Comparison of ENCODE assay signal across 28 mouse cellular contexts in the genomic region with DNA sequence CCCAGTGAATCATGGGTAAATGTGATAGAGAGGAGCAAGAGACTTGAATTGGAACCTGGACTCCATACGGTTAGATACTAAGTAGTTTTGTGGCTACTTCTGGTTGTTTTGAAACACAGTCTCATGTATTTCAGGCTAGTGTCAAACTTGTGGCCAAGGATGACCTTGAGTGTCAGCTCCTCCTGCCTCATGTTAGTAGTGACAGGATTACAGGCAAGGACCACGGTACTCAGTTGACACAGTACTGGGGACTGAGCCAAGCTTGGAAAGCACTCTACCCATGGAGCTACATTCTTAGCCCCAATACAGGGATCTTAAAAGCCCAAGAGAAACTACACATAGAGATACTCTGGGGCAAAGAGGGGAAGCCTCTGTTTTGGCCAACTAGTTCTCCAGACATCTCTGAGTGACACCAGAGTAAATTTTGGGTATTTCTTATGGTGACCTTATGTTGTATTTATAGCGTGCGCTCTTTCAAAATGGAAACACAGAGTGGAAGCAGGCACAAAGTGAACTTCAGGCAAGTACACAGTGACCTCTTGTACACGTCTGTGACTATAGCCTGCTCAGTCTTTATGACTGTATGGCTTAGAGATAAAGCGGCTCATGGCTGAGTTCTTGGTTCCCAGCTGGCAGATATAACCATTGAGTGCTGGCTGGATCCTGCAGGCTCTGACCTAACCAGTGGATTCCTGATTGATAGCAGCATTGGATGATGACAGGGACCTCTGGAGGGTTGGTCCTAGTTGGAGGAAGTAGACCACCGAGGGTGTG. TPM values are rescaled to one million over a fixed set of nuclear protein-coding genes. Genes with fewer than 3 reads are reported as not detected.
DNase-seq lines count a peak whose midpoint lies in the region; ATAC-seq and TF ChIP-seq lines count a peak whose summit lies in the region.
"Had no signal": no experiment of that assay in that cellular context is flagged by ENCODE, and none has a peak within 500 bp of the region (broad histone marks: within the 10 kb centered on the region; RNA-seq: fewer than 3 reads in every experiment).

No protein-coding gene starts in this region.

- peaks cover 29% of the 10 kb centered on the region for H3K4me1 ChIP-seq in heart, embryonic 15.5 days (replicated peaks)
- peaks cover 40% of the 10 kb centered on the region for H3K4me1 ChIP-seq in heart, embryonic 12.5 days (replicated peaks)
- H3K4me1 ChIP-seq in liver, postnatal 0 days (ENCODE audit: insufficient read depth), result peaks cover 15% of the 10 kb centered on the region

- no peak overlapping the region for H3K9ac ChIP-seq in heart, embryonic 15.5 days
- H3K9ac ChIP-seq in heart, embryonic 12.5 days, result no peak overlapping the region
- no peak overlapping the region for H3K9ac ChIP-seq in liver, postnatal 0 days (replicated peaks)
- H3K9ac ChIP-seq: forebrain, embryonic 12.5 days; forebrain, postnatal 0 days; hindbrain, embryonic 15.5 days; liver, embryonic 15.5 days; stomach, embryonic 15.5 days had no signal

- TF ChIP-seq EP300 in liver, postnatal 0 days (IDR thresholded peaks at IDR 0.05; ENCODE audit: low read depth), result no peak

- no peak for TF ChIP-seq CTCF in liver, postnatal 0 days (IDR thresholded peaks at IDR 0.05; ENCODE audit: low read depth)

- H3K27ac ChIP-seq in heart, embryonic 15.5 days, result peak overlapping the region; percentile 11; the same call in 1 of the 2 replicates
- no peak overlapping the region for H3K27ac ChIP-seq in heart, embryonic 12.5 days (ENCODE audit: poor library complexity, severe bottlenecking)
- H3K27ac ChIP-seq in liver, postnatal 0 days (ENCODE audit: low read depth), result 0 out of 2 replicates have a peak overlapping the region, but pooled peaks have one; percentile 24
- H3K27ac ChIP-seq: forebrain, embryonic 12.5 days; hindbrain, embryonic 10.5 days; hindbrain, embryonic 15.5 days had no signal

- peak; percentile 39 for DNase-seq in adrenal gland, adult 2 months
- no peak for DNase-seq in adrenal gland, adult 8-10 months
- no peak for DNase-seq in liver, postnatal 0 days
- DNase-seq in liver, result no peak
- no peak for DNase-seq in testis, postnatal 10 days (ENCODE audit: low spot score)
- DNase-seq: adrenal gland, postnatal 25 days; cerebellum, adult 18-20 months; cerebellum, postnatal 14 days; forebrain, postnatal 0 days; gastrocnemius, postnatal 14 days; kidney, adult 9 months; kidney, postnatal 14 days; lung, postnatal 4 days; midbrain, embryonic 14.5 days; right cerebral cortex, postnatal 14 days; thymus, postnatal 25 days had no signal

- H3K27me3 ChIP-seq in heart, embryonic 15.5 days, result no peaks in the 10 kb centered on the region
- H3K27me3 ChIP-seq in heart, embryonic 12.5 days (replicated peaks), result no peaks in the 10 kb centered on the region
- no peaks in the 10 kb centered on the region for H3K27me3 ChIP-seq in liver, postnatal 0 days (ENCODE audit: insufficient read depth, low read length)
- H3K27me3 ChIP-seq: forebrain, embryonic 12.5 days; hindbrain, embryonic 15.5 days; liver, embryonic 15.5 days; Patski; stomach, embryonic 15.5 days had no signal

- 74% methylated on average over 7 of the region's 7 CpGs for WGBS in heart, embryonic 15.5 days
- 77% methylated on average over 7 of the region's 7 CpGs for WGBS in heart, embryonic 12.5 days
- WGBS in liver, postnatal 0 days (ENCODE audit: insufficient replicate concordance), result 70% methylated on average over 7 of the region's 7 CpGs

- no peak overlapping the region for H3K4me3 ChIP-seq in heart, embryonic 15.5 days
- no peak overlapping the region for H3K4me3 ChIP-seq in heart, embryonic 12.5 days
- no peak overlapping the region for H3K4me3 ChIP-seq in liver, postnatal 0 days (ENCODE audit: low read depth, low read length)
- H3K4me3 ChIP-seq: forebrain, embryonic 12.5 days; hindbrain, embryonic 10.5 days; hindbrain, embryonic 15.5 days; liver, embryonic 15.5 days; stomach, embryonic 15.5 days had no signal

- no peak for ATAC-seq in heart, embryonic 15.5 days (replicated peaks; ENCODE audit: insufficient number of reproducible peaks, insufficient read depth, low FRiP score, low read depth)
- no peak for ATAC-seq in heart, embryonic 12.5 days (ENCODE audit: insufficient number of reproducible peaks, low FRiP score)
- ATAC-seq in liver, postnatal 0 days, result no peak
- ATAC-seq in megakaryocyte-erythroid progenitor cell, adult 5-6 weeks (replicated peaks; ENCODE audit: low FRiP score, low TSS enrichment, poor library complexity, severe bottlenecking), result peak; percentile 26; the same call in 1 of the 2 replicates
- ATAC-seq: forebrain, postnatal 0 days; inflammation-experienced regulatory T-cells, adult 6 months; Patski had no signal

- no peak overlapping the region for H3K4me2 ChIP-seq in heart, embryonic 15.5 days
- H3K4me2 ChIP-seq in heart, embryonic 12.5 days, result no peak overlapping the region
- no peak overlapping the region for H3K4me2 ChIP-seq in liver, postnatal 0 days (ENCODE audit: low read depth, low read length)
- H3K4me2 ChIP-seq: forebrain, embryonic 12.5 days; hindbrain, embryonic 15.5 days; liver, embryonic 15.5 days; stomach, embryonic 15.5 days had no signal

- H3K36me3 ChIP-seq in heart, embryonic 15.5 days, result no peaks in the 10 kb centered on the region
- H3K36me3 ChIP-seq in heart, embryonic 12.5 days, result peaks cover 10% of the 10 kb centered on the region
- no peaks in the 10 kb centered on the region for H3K36me3 ChIP-seq in liver, postnatal 0 days (replicated peaks; ENCODE audit: insufficient read depth, low read length)
- H3K36me3 ChIP-seq: hindbrain, embryonic 15.5 days; liver, embryonic 15.5 days; stomach, embryonic 15.5 days had no signal

- H3K9me3 ChIP-seq in heart, embryonic 15.5 days (replicated peaks), result no peaks in the 10 kb centered on the region
- H3K9me3 ChIP-seq in heart, embryonic 12.5 days (replicated peaks), result no peaks in the 10 kb centered on the region
- H3K9me3 ChIP-seq in liver, postnatal 0 days (ENCODE audit: low read length), result no peaks in the 10 kb centered on the region
- H3K9me3 ChIP-seq: forebrain, embryonic 12.5 days; G1E; hindbrain, embryonic 10.5 days; hindbrain, embryonic 15.5 days; liver, embryonic 15.5 days; stomach, embryonic 15.5 days had no signal

RNA-seq across cellular contexts. Expression of a gene that starts 14.1 kb away (rescaled TPM):
- 10 to 100 TPM; 18.7 to 20.1 TPM for total RNA-seq in adrenal gland, adult 2 months (2021)
- polyA plus RNA-seq in adrenal gland, adult 2 months (2012; rRNA removed), result 14.9 and 16.9 TPM in 2 replicates
- 10 to 100 TPM; 18.7 to 25.0 (median 22.4) TPM for total RNA-seq in adrenal gland, adult 8-10 months (2022)
- polyA plus RNA-seq in heart, embryonic 15.5 days (2015; fragmentation: Nextera tagmentation; extraction: Ambion mirVana), result 13.4 and 16.8 TPM in 2 replicates
- 15.8 and 18.8 TPM in 2 replicates for polyA plus RNA-seq in heart, embryonic 12.5 days (2016; fragmentation: Nextera tagmentation; extraction: Ambion mirVana)
- 5.3 and 7.0 TPM in 2 replicates for polyA plus RNA-seq in liver, postnatal 0 days (2015; fragmentation: Nextera tagmentation; extraction: Ambion mirVana)
- 18.1 and 22.3 TPM in 2 replicates for total RNA-seq in megakaryocyte-erythroid progenitor cell, adult 5-6 weeks (2014; fragmentation: Nextera tagmentation)
- 15.4 and 17.1 TPM in 2 replicates for total RNA-seq in megakaryocyte-erythroid progenitor cell, adult 5-6 weeks (2017)

RNA-seq across cellular contexts. Expression of a gene that starts 14.3 kb away (rescaled TPM):
- total RNA-seq in adrenal gland, adult 2 months (2021), result 10 to 100 TPM; 82.7 to 93.8 TPM
- 85.0 and 100 TPM in 2 replicates for polyA plus RNA-seq in adrenal gland, adult 2 months (2012; rRNA removed)
- 100 to 1,000 TPM in 2 of 4 experiments, 10 to 100 TPM in 2; 94.2 to 112 (median 99.9) TPM for total RNA-seq in adrenal gland, adult 8-10 months (2022)
- 42.4 and 48.6 TPM in 2 replicates for polyA plus RNA-seq in heart, embryonic 15.5 days (2015; fragmentation: Nextera tagmentation; extraction: Ambion mirVana)
- polyA plus RNA-seq in heart, embryonic 12.5 days (2016; fragmentation: Nextera tagmentation; extraction: Ambion mirVana), result 44.2 and 45.9 TPM in 2 replicates
- 45.7 and 54.0 TPM in 2 replicates for polyA plus RNA-seq in liver, postnatal 0 days (2015; fragmentation: Nextera tagmentation; extraction: Ambion mirVana)
- 72.9 and 109 TPM in 2 replicates for total RNA-seq in megakaryocyte-erythroid progenitor cell, adult 5-6 weeks (2014; fragmentation: Nextera tagmentation)
- total RNA-seq in megakaryocyte-erythroid progenitor cell, adult 5-6 weeks (2017), result 69.2 and 112 TPM in 2 replicates

RNA-seq across cellular contexts. Expression of a gene that starts 59.4 kb away (rescaled TPM):
- 10 to 100 TPM; 48.8 to 52.0 TPM for total RNA-seq in adrenal gland, adult 2 months (2021)
- 6.9 and 7.7 TPM in 2 replicates for polyA plus RNA-seq in adrenal gland, adult 2 months (2012; rRNA removed)
- 10 to 100 TPM; 42.5 to 72.4 (median 57.1) TPM for total RNA-seq in adrenal gland, adult 8-10 months (2022)
- 67.4 and 72.1 TPM in 2 replicates for polyA plus RNA-seq in heart, embryonic 15.5 days (2015; fragmentation: Nextera tagmentation; extraction: Ambion mirVana)
- 73.9 and 74.5 TPM in 2 replicates for polyA plus RNA-seq in heart, embryonic 12.5 days (2016; fragmentation: Nextera tagmentation; extraction: Ambion mirVana)
- 19.9 and 25.5 TPM in 2 replicates for polyA plus RNA-seq in liver, postnatal 0 days (2015; fragmentation: Nextera tagmentation; extraction: Ambion mirVana)
- 6.5 and 8.4 TPM in 2 replicates for total RNA-seq in megakaryocyte-erythroid progenitor cell, adult 5-6 weeks (2014; fragmentation: Nextera tagmentation)
- total RNA-seq in megakaryocyte-erythroid progenitor cell, adult 5-6 weeks (2017), result 11.5 and 13.0 TPM in 2 replicates
- total RNA-seq: monocyte, adult 5-6 weeks had no signal
